In the genomic region with DNA sequence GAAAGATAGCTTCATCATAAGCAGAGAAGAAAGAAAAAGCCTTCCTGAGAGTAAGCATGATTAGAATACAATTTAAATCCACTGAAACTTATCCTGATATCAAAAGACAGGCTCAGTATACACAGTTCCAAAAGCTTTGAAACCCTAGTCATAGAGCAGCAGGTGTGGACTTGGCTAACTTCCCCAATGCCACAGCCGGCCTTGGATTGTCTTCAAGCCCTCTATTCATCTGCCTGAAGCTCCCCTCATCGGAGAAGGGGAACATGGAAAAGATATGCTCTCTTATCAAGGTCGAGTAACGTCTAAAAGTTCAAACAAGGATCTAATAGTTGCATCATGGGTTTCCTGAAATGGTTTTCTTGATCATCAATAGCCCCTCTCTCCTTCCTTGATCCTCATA, we compare ENCODE assay signal across 18 mouse cellular contexts.
"Had no signal": no experiment of that assay in that cellular context is flagged by ENCODE, and none has a peak within 500 bp of the region (broad histone marks: within the 10 kb centered on the region; RNA-seq: fewer than 3 reads in every experiment).

No protein-coding gene starts in this region.

- H3K36me3 ChIP-seq: midbrain, embryonic 10.5 days; midbrain, embryonic 13.5 days; midbrain, embryonic 15.5 days; neural tube, embryonic 13.5 days; neural tube, embryonic 15.5 days had no signal

- H3K9me3 ChIP-seq: midbrain, embryonic 10.5 days; midbrain, embryonic 13.5 days; midbrain, embryonic 15.5 days; neural tube, embryonic 13.5 days; neural tube, embryonic 15.5 days had no signal

- H3K4me2 ChIP-seq: lung, embryonic 14.5 days; midbrain, embryonic 13.5 days; midbrain, embryonic 15.5 days; neural tube, embryonic 13.5 days; neural tube, embryonic 15.5 days had no signal

- H3K4me1 ChIP-seq: midbrain, embryonic 15.5 days had no signal

- H3K4me3 ChIP-seq: midbrain, embryonic 10.5 days; midbrain, embryonic 13.5 days; midbrain, embryonic 15.5 days; myocyte; neural tube, embryonic 13.5 days; neural tube, embryonic 15.5 days had no signal

- H3K27me3 ChIP-seq: midbrain, embryonic 13.5 days; midbrain, embryonic 15.5 days; neural tube, embryonic 13.5 days; neural tube, embryonic 15.5 days had no signal

- H3K9ac ChIP-seq: lung, embryonic 14.5 days; midbrain, embryonic 13.5 days; midbrain, embryonic 15.5 days; neural tube, embryonic 13.5 days; neural tube, embryonic 15.5 days had no signal

- ATAC-seq: midbrain, embryonic 13.5 days; midbrain, embryonic 15.5 days had no signal

- H3K27ac ChIP-seq: midbrain, embryonic 10.5 days; midbrain, embryonic 13.5 days; midbrain, embryonic 15.5 days; neural tube, embryonic 13.5 days; neural tube, embryonic 15.5 days had no signal

- DNase-seq: lung, adult 18-20 months; lung, embryonic 14.5 days; lung, postnatal 10 days; lung, postnatal 4 days; retina, postnatal 1 day; right cerebral cortex, adult 18-20 months; right cerebral cortex, postnatal 25 days; right cerebral cortex, postnatal 4 days; spleen, adult 18-20 months; thymus, adult 18-20 months; thymus, postnatal 14 days; thymus, postnatal 36 days had no signal
